Mouse (Mus musculus) lung, adult 10 weeks (tissue): ENCODE measurements around the gene Gm12794. TPM values are rescaled to one million over a fixed set of nuclear protein-coding genes. Genes with fewer than 3 reads are reported as not detected.

Source experiments
- polyA plus RNA-seq: library from polyadenylated mRNA; stranded (reverse); fragments of 350-450 nt; fragmentation: Illumina TruSeq; extraction: RNeasy Lipid Tissue Mini Kit (QIAGEN cat#74804); gene quantifications from one replicate; pipeline ENCODE4 v1.2.3, GENCODE M21; 2014; ENCODE audit warnings: low read depth, low replicate concordance; ENCODE audit not compliant: insufficient read depth

The Gm12794 gene
- not detected for polyA plus RNA-seq

GRCm38 (mm10) chr4:101940107-101940506, at the start of gene Gm12794:
TSS of gene Gm12794 (plus strand) at chr4:101940407.

DNA sequence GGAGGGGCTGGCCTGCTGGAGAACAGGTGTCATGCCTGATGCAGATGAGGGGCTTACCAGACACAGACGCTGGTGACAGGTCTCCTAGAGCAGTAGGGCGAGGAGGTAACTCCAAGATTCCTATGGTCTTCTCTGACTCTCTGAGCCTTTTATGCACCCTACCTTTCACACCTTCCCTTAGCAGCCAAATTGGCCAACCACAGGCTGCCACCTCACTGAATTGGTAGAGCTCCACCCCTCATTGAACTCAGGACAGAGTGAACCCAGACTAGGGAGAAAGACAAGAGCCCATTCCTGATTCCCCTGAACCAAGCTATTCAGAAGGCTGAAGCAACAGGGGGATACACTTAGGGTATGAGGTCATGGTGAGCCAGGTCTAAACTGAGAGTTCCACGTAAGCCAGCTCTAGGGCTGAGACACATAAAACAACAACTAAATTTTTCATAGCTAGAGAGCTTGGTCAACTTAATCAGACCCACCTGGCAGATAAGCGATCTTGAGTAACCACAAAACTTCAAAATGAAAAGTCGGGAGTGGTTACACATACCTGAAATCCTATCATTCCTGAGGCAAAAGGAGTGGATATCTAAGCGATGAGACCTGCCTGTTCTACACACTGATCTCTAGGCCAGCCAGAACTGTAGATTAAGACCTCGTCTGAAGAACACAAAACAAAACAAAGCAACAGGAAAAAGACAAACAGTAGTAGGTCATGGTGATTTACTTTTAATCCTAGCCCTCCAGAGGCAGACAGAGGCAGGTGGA, 46.4 kb upstream of the Gm12794 start, which contains the start of gene C130073F10Rik:
Gene C130073F10Rik, minus strand, starts transcription at position 134 of the 765 bp plus-strand sequence.

GRCm38 (mm10) chr4:101908821-101909220, 31.4 kb upstream of the Gm12794 start, which contains the start of gene Gm12800:
TSS of gene Gm12800 (plus strand) at chr4:101909121.

DNA sequence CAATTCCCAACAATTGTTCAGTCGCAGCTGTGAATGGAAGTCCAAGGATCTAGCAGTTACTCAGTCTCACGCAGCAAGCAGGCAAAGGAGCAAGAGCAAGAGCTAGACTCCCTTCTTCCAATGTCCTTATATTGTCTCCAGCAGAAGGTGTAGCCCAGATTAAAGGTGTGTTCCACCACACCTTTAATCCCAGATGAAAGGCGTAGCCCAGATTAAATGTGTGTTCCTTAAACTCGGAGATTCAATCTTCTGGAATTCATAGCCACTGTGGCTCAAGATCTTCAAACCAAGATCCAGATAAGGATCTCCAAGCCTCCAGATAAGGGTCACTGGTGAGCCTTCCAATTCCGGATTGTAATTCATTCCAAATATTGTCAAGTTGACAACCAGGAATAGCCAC, 40.7 kb downstream of the Gm12794 start, which contains the start of gene Gm12790:
Gene Gm12790, minus strand, starts transcription at position 101 of the 400 bp plus-strand sequence.

GRCm38 (mm10) chr4:101986326-101986725, 46.1 kb downstream of the Gm12794 start, which contains the start of gene Gm12789:
TSS of gene Gm12789 (plus strand) at chr4:101986626.

Other genes with a start within 250 kb of the Gm12794 start
- gene Lepr, start 223.0 kb upstream of the Gm12794 start, polyA plus RNA-seq = 18.2 TPM
- not detected for gene B020004J07Rik, start 96.4 kb upstream of the Gm12794 start, polyA plus RNA-seq
- gene C130073F10Rik, start 46.6 kb upstream of the Gm12794 start, polyA plus RNA-seq = not detected
- not detected for gene Gm12800, start 31.3 kb upstream of the Gm12794 start, polyA plus RNA-seq
- gene Gm12790, start 40.6 kb downstream of the Gm12794 start, polyA plus RNA-seq = not detected
- gene Gm12789, start 46.2 kb downstream of the Gm12794 start, polyA plus RNA-seq = not detected
- 35.5 TPM for gene Pde4b, start 147.1 kb downstream of the Gm12794 start, polyA plus RNA-seq